Mouse (Mus musculus) CD4-positive helper T cell, adult 2 months (primary cell): ENCODE data around the gene Chid1.

Source experiments
- DNase-seq: peaks from one replicate; pipeline ENCODE4 v3.0.0-alpha.2; 2012; ENCODE audit warnings: low read depth, missing footprints, low spot score

Chid1 gene

GRCm38 (mm10) chr7:141539556-141540311 is at the start of gene Chid1:
Chid1 (minus strand) TSS chr7:141539857.
- DNase-seq: peak; percentile 97

- no peak for DNase-seq
Observed at GRCm38 (mm10) chr7:141588890-141589289, 49.2 kb upstream of the Chid1 start.

DNA sequence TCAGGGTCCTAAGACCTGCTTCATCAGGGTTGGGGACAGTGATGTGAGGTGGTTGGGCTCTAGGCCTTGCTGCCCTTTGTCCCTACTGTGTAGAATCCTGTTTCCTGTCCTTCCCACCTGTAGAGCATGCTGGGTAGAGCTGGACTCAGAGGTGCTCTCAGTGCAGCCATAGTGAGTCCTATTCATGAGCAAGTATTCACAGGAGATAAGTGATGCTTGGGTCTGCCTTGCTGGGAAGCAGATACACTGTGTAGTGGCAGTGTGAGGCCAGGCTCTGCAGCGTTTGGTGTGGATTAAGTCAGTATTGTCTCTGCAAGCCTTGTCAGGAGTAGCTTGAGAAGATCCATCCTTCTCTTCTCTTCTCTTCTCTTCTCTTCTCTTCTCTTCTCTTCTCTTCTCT is 46.2 kb upstream of the Chid1 start:
- DNase-seq: no peak

GRCm38 (mm10) chr7:141585288-141585687 is 45.6 kb upstream of the Chid1 start:
- DNase-seq: no peak

DNA sequence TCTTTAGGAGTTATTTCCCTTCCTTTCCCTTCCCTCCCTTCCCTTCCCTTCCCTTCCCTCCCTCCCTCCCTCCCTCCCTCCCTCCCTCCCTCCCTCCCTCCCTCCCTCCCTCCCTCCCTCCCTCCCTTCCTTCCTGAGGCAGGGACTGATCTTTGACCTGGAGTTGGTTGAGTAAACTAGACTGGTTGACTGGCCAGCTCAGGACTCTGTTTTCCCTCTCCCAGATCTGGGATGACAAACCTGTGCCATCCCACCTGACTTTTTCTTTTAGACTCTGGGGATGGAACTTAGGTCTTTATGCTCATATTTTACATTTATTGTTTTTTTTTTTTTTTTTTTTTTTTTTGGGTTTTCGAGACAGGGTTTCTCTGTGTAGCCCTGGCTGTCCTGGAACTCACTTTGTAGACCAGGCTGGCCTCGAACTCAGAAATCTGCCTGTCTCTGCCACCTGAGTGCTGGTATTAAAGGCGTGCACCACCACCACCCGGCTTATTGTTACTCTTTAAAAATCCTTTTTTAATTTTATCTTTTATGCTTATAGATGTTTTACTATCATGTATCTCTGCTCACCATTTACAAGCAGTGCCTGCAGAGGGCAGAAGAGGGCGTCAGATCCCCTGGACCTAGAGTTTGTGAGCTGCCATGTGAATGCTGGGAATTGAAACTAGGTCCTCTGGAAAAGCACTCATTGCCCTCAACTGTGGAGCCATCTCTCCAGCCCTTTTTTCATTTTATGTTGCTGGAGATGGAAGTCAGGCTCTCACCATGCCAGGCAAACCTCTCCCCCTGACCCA is 44.6 kb upstream of the Chid1 start:
- DNase-seq: no peak

- no peak for DNase-seq
Observed at GRCm38 (mm10) chr7:141581323-141581722, 41.7 kb upstream of the Chid1 start.

DNA sequence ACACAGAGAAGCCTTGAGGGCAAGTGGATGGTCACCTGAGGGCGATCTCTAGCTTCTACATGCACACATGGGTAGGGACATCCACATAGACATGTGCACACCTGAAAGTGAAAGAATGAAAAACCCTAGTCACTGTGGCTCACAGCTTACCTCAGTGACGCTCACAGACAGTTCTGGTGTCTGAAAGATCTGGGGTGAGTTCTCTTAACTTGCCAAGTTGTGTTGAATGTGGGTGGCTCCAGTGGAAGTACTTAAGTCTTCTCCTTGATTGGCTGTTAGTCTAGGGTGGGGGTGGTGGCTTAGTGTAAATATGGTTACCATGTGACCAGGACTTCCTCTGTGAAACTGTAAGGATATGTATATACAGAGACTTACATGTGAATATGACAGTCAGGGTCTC is 39.3 kb upstream of the Chid1 start:
- peak; percentile 88 for DNase-seq

GRCm38 (mm10) chr7:141578511-141578910 is 38.9 kb upstream of the Chid1 start:
- no peak for DNase-seq

- DNase-seq: no peak
Observed at GRCm38 (mm10) chr7:141577801-141578200, 38.1 kb upstream of the Chid1 start.

GRCm38 (mm10) chr7:141575481-141575880 is 35.8 kb upstream of the Chid1 start:
- peak; percentile 51 for DNase-seq

GRCm38 (mm10) chr7:141574041-141574440 is 34.4 kb upstream of the Chid1 start:
- DNase-seq: peak; percentile 26

GRCm38 (mm10) chr7:141570625-141571295 is 31.1 kb upstream of the Chid1 start:
- no peak for DNase-seq

DNA sequence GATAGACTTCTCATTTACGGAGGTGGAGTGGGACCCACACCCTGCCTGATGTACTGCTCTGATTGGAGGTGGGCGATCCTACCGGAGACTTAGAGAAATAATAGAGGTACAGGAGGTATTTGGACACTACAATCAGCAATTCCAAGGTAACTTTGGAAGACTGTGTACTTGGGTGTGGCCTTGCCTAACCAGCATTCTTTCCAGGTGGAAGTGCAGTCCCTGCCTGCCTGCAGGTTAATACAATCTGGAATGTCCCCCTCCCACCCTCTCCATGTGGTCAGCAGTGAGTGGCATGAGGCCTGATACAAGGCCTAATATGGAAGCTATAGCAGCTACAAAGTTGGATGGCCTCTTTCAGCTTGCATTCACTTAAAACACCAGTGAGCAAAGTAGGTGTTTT is 30.3 kb upstream of the Chid1 start:
- DNase-seq: no peak

- DNase-seq: no peak
Observed at GRCm38 (mm10) chr7:141569283-141569803, 29.7 kb upstream of the Chid1 start.

GRCm38 (mm10) chr7:141566587-141566986 is 26.9 kb upstream of the Chid1 start:
- DNase-seq: no peak

DNA sequence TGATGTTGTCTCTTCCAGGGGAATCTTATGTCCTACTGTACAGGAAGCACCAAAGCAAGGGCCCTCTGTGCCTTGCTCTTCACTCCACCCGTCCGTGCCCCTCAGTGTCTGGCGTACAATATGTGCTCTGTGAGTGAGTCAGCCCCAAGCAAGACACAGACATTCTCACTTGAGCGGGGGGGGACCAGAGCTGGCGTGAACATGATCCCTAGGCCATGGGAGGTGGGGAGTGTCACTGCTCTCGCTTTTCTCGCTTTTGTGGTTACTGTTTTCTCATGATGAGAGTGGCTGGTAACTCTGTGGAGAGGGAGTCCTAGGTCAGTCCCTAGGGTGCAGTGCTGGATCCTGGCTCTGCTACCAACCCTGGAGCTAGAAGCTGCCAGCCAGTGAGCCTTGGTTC is 24.9 kb upstream of the Chid1 start:
- DNase-seq: no peak

GRCm38 (mm10) chr7:141562852-141563427 is 23.3 kb upstream of the Chid1 start:
- peak; percentile 73 for DNase-seq

DNA sequence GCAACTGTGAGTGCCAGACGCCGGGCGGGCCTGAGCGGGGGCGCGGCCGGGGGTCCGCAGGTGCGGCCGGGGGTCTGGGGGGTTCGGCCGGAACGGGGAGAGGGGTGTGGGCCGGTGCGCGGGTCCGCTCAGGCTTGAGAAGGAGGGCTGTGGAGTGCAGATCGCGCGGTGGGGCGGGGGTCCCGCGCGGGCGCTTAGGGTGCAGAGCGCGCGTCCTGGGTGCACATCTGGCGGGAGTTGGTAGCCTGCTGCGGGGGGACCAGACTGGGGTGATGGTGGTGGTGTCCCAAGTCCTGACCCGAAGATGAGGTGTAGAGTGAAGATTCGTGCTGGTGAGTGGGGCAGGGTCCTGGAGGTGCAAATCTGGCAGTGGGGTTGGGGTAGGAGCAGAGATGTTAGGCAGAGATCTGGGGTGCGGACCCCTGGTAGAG is 22.8 kb upstream of the Chid1 start:
- no peak for DNase-seq

DNA sequence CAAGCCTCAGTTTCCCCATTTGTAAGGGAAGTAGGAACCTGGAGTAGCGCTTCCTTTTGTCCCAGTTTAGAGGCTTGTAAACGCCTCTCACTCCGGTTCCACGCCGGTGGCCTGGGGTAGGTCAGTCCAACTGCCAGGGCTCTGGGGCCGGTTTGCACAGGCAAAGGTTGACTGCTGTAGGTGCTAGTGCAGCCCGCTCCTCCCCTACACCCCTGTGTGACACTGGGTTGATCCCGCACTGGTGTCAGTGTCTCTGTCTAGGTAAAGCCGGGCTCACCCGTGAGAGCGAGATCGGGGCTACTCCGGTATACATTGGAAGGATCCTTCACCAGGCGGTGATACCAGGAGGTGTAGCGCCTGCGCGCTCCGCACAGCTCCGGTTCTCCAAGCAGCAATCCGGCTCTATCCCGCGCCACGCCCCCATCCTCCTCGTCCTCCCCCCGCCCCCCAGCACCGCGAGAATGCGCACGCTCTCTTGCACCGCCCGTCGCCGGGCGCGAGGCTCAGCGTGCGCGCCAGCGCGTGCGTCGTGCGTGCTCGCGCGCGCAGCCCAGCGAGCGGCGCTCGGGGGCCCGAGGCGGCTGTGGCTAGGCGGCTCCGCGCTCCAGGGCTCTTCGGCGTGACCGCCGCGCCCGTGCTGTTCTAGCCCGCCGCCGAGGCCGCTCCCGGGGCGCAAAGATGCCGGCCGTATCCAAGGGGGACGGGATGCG is 22.2 kb upstream of the Chid1 start, which contains the start of gene Ap2a2:
Gene Ap2a2 (plus strand): TSS at position 492 of the 710 bp plus-strand sequence.
- peak; percentile 94 for DNase-seq

- DNase-seq: no peak
Observed at GRCm38 (mm10) chr7:141560471-141560870, 20.8 kb upstream of the Chid1 start.
